In the genomic region with DNA sequence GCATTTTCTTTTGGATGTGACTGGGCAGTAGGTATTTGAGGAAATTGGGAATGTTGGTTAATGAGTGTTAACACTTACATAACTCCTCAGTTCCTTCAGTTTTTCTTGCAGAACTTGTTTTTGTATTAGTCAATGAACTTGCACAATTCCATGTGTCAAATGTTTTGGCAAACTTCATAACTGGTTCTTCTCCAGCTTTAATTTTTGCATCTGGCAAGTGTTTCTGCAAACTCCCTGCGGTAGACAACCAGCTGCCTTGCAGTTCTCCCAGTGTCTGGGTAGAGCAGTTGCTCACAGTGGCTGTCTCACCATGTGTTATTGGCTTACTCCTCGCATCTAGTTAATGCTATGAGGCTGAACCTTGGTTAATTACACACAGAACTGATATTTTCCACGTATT, we compare ENCODE assay signal across 9 mouse cellular contexts.
DNase-seq lines count a peak whose midpoint lies in the region; ATAC-seq and TF ChIP-seq lines count a peak whose summit lies in the region.
"Had no signal": no experiment of that assay in that cellular context is flagged by ENCODE, and none has a peak within 500 bp of the region (broad histone marks: within the 10 kb centered on the region; RNA-seq: fewer than 3 reads in every experiment).

No protein-coding gene starts in this region.

- peak; percentile 27 for DNase-seq in hindbrain, postnatal 0 days (ENCODE audit: low spot score)
- no peak for DNase-seq in hindbrain, embryonic 10.5 days (ENCODE audit: low spot score)
- DNase-seq in NIH3T3 (ENCODE audit: low read depth) = peak; percentile 4
- peak; percentile 85 for DNase-seq in fat pad, adult 2 months (ENCODE audit: extremely low read depth, low read depth, low spot score)
- peak; percentile 17 to 69 for DNase-seq in layer of hippocampus, postnatal 14 days (ENCODE audit: low spot score in 2 of 2)
- DNase-seq in neural tube, embryonic 10.5 days (ENCODE audit: extremely low spot score, low spot score) = no peak
- DNase-seq: thymus, adult 18-20 months had no signal

- H3K4me2 ChIP-seq in hindbrain, postnatal 0 days (ENCODE audit: low read depth, low read length) = no peak overlapping the region
- no peak overlapping the region for H3K4me2 ChIP-seq in intestine, embryonic 16.5 days (ENCODE audit: low read depth, low read length)

- no peaks in the 10 kb centered on the region for H3K27me3 ChIP-seq in hindbrain, postnatal 0 days (ENCODE audit: insufficient read depth, low read length)
- no peaks in the 10 kb centered on the region for H3K27me3 ChIP-seq in hindbrain, embryonic 10.5 days (ENCODE audit: insufficient read depth, poor library complexity, severe bottlenecking)
- H3K27me3 ChIP-seq in intestine, embryonic 16.5 days (replicated peaks; ENCODE audit: control insufficient read depth, insufficient read depth, low read length) = no peaks in the 10 kb centered on the region

- no peak overlapping the region for H3K4me3 ChIP-seq in hindbrain, postnatal 0 days (ENCODE audit: low read length)
- H3K4me3 ChIP-seq in hindbrain, embryonic 10.5 days = no peak overlapping the region
- no peak overlapping the region for H3K4me3 ChIP-seq in intestine, embryonic 16.5 days (ENCODE audit: low read length)

- H3K9me3 ChIP-seq in hindbrain, postnatal 0 days (ENCODE audit: low read length) = no peaks in the 10 kb centered on the region
- H3K9me3 ChIP-seq in hindbrain, embryonic 10.5 days = no peaks in the 10 kb centered on the region
- H3K9me3 ChIP-seq in intestine, embryonic 16.5 days (ENCODE audit: control insufficient read depth, low read length) = no peaks in the 10 kb centered on the region

- H3K27ac ChIP-seq in hindbrain, postnatal 0 days = no peak overlapping the region
- H3K27ac ChIP-seq in hindbrain, embryonic 10.5 days = no peak overlapping the region
- H3K27ac ChIP-seq in intestine, embryonic 16.5 days (ENCODE audit: low read length) = no peak overlapping the region

- no peak overlapping the region for H3K9ac ChIP-seq in hindbrain, postnatal 0 days (replicated peaks; ENCODE audit: low read length)
- H3K9ac ChIP-seq in intestine, embryonic 16.5 days (ENCODE audit: low read depth, low read length) = no peak overlapping the region

- no peaks in the 10 kb centered on the region for H3K4me1 ChIP-seq in hindbrain, postnatal 0 days (ENCODE audit: insufficient read depth, low read length)
- H3K4me1 ChIP-seq in hindbrain, embryonic 10.5 days (replicated peaks) = no peaks in the 10 kb centered on the region
- H3K4me1 ChIP-seq in intestine, embryonic 16.5 days (ENCODE audit: control insufficient read depth, insufficient read depth, low read length) = no peaks in the 10 kb centered on the region

- no peak for TF ChIP-seq CTCF in hindbrain, postnatal 0 days (IDR thresholded peaks at IDR 0.05; ENCODE audit: low read depth)

- no peaks in the 10 kb centered on the region for H3K36me3 ChIP-seq in hindbrain, postnatal 0 days (ENCODE audit: insufficient read depth, low read length)
- H3K36me3 ChIP-seq in hindbrain, embryonic 10.5 days = no peaks in the 10 kb centered on the region
- H3K36me3 ChIP-seq in intestine, embryonic 16.5 days (ENCODE audit: control insufficient read depth, insufficient read depth, low read length) = no peaks in the 10 kb centered on the region

- ATAC-seq in hindbrain, postnatal 0 days = no peak
- ATAC-seq in intestine, embryonic 16.5 days = no peak
- ATAC-seq: Patski had no signal

- WGBS in hindbrain, postnatal 0 days = 46% methylated on average over 3 of the region's 3 CpGs
- 75% methylated on average over 3 of the region's 3 CpGs for WGBS in hindbrain, embryonic 10.5 days
- 63% methylated on average over 3 of the region's 3 CpGs for WGBS in intestine, embryonic 16.5 days

Comparison
In these comparisons a context has a peak if more than half of its experiments do, and no peak if none do; other contexts are left out.
1. DNase-seq: peak in hindbrain, postnatal 0 days (single experiment), NIH3T3 (single experiment), fat pad, adult 2 months (single experiment) and layer of hippocampus, postnatal 14 days (2 of 2); none in hindbrain, embryonic 10.5 days (single experiment) and neural tube, embryonic 10.5 days (single experiment).